Mouse (Mus musculus) CD8-positive naive resting alpha-beta T cell, adult 57 days (primary cell): Measurements from ENCODE around the gene Eaf1. TPM values are rescaled to one million over a fixed set of nuclear protein-coding genes. Genes with fewer than 3 reads are reported as not detected.

Source experiments
- total RNA-seq: library from RNA; stranded (reverse); gene quantifications from one replicate; pipeline ENCODE4 v1.2.4, GENCODE M21; 2023

The Eaf1 gene
- total RNA-seq, result 42.9 TPM

GRCm38 (mm10) chr14:31494349-31494974, at the start of gene Eaf1:
Gene Eaf1 (plus strand): TSS chr14:31494399.

GRCm38 (mm10) chr14:31494975-31495455, 816 bp downstream of the Eaf1 start, which contains the start of gene Mettl6:
Gene Mettl6 (minus strand): TSS chr14:31495040.

Other genes with a start within 250 kb of the Eaf1 start
- gene Phf7, start 243.1 kb upstream of the Eaf1 start, total RNA-seq, result 10.4 TPM
- gene Bap1, start 242.9 kb upstream of the Eaf1 start, total RNA-seq, result 104 TPM
- gene Dnah1, start 170.5 kb upstream of the Eaf1 start, total RNA-seq, result 0.06 TPM
- 39.8 TPM for gene Capn7, start 157.8 kb upstream of the Eaf1 start, total RNA-seq
- gene Sh3bp5, start 58.3 kb upstream of the Eaf1 start, total RNA-seq, result 103 TPM
- gene Mettl6, start 641 bp downstream of the Eaf1 start, total RNA-seq, result 33.3 TPM
- 0.77 TPM for gene Colq, start 96.9 kb downstream of the Eaf1 start, total RNA-seq
- gene Gm49387, start 146.5 kb downstream of the Eaf1 start, total RNA-seq, result not detected
- 7.8 TPM for gene Btd, start 146.6 kb downstream of the Eaf1 start, total RNA-seq
- gene Hacl1, start 146.9 kb downstream of the Eaf1 start, total RNA-seq, result 9.0 TPM